Mouse (Mus musculus) hematopoietic stem cell, adult 5-6 weeks (primary cell): ENCODE data around the gene Lmcd1. TPM values are rescaled to one million over a fixed set of nuclear protein-coding genes. Genes with fewer than 3 reads are reported as not detected.

Source experiments
- ATAC-seq, 2 experiments: fragments of 125-278 bp in 1 of 2; replicated peaks in 1 of 2; 2 replicates each; pipeline ENCODE4 v1.8.0; 2016 to 2017; ENCODE audit warnings: inconsistent platforms in 2 of 2, mild to moderate bottlenecking in 2 of 2, moderate number of reproducible peaks in 2 of 2, low read depth in 1 of 2, moderate TSS enrichment in 1 of 2; ENCODE audit not compliant: low FRiP score in 2 of 2, poor library complexity in 2 of 2, severe bottlenecking in 2 of 2, insufficient read depth in 1 of 2, low TSS enrichment in 1 of 2
- total RNA-seq: library from RNA; stranded (forward); fragments of 172-1452, 232-1000 nt; gene quantifications from 2 replicates; pipeline ENCODE4 v1.2.3, GENCODE M21; 2017

The Lmcd1 gene
- total RNA-seq, 1 experiment from 2014 or later = 2.5 TPM

DNA sequence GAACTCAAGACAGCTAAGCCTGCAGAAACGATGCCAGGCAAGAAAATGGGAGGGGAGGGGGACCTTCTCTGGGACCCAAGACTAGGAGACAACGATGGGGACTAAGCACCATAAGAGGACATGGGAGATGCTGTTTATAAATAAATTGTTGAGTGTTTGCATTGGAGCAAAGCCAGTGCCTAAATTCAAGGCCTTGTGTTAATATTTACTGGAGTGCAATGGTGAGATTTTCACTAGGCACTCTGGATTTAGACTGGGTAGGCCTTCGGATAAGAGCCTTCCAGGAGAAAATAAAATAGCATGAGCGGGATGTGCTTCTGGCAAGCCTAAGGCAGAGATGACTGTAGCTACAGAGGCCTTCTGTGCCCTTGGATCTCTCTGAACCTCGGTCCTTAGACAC is 49.4 kb downstream of the Lmcd1 start:
- ATAC-seq = no peak

DNA sequence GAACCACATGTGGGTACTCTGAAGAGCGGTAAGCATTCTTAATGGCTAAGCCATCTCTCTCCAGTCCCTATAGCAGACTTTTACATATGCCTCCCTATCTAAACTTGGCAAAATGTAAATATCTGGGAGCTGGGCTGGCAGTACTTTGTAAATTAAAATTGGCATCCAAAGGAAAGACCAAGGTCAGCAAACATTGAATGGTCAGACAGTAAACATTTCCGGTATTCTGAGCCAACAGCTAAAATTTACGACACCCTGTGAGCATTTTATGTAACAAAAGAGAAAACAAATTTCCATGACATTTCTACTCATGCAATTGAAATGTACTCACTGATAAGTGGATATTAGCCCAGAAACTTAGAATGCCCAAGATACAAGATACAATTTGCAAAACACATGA is 51.7 kb downstream of the Lmcd1 start:
- no peak for ATAC-seq

DNA sequence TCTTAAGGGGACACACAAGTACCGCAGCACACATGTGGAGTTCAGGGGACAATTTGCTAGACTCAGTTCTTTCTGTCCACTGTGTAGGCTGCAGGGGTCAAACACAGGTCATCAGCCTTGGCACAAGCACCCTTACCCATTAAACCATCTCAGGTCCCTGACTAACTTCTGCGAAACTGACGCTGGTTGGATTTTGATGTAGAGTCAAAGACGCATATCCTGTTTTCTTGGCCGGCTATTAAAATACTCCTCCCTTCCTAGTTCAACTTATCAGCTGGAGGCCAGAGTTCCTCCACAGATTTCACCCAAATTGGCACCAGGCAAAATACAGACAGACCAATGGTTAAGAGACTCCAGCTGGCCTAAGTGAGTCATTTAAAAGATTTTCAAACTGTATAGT is 54.2 kb downstream of the Lmcd1 start:
- ATAC-seq = no peak

DNA sequence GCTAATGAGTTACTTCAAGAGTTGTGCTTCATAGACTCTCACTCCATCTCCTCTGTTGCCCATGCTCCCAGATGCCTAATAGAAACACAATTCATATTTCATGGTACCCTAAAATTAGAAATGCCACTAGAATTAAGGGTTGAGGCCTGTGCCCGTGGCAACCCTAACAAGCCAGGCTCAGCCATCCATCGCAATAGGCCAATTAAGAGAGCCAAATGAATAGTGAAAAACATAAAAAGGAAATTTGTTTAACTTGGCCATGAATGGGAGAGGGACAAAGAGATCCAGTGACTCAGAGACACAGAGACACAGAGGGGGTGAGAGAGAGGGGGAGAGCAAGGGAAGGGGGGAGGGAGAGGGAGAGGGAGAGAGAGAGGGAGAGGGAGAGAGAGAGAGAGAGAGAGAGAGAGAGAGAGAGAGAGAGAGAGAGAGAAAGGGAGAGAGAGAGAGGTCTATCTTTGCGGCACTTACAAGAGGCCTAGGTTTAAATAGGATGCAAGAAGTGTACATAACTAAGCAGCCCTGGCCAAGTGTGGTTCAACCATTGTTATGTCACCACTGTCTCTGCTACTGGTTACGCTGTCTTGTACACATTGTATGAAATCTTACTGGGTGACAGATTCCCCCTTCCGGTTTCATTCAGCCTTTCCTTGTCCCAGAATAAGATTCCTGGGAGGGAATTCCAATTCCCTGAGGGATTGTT is 57.1 kb downstream of the Lmcd1 start:
- no peak for ATAC-seq

DNA sequence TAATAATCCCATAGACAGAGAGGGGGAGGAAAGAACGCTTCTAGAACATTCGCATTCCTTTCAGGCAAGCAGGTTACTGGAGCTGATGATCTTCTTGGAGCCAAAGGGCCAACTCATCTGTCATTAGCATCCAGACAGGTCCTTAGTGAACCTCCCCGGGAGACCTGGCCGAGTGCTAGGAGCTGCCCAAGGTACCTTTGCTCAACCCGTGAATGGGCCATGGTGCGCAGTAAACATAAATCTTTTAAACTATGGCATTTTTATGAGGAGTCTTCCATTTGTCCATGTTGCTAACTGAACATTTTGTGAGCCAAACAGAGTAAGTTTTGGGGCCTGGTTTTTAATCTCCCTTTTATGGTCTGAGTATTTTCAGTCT is 57.7 kb downstream of the Lmcd1 start:
- ATAC-seq = no peak

DNA sequence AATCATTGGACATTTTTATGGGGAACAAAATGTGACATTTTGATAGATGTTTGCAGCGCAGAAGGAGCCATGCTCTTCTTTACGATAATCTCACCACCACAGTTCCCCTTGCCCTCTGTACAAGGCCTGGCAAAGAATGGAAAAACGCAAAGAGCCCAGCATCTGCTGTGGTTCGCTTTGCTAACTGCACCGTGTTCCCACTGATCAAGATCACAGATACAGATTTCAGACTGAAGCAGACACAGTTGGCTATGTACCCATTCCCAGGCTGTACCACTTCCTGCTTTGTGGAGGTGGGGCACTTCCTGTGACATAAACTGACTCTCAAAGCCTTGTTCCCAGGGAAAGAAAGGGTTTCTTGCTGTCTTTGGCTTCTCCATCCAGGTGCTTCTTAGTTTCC is 60.4 kb downstream of the Lmcd1 start:
- peak; percentile 65 to 77 for ATAC-seq

DNA sequence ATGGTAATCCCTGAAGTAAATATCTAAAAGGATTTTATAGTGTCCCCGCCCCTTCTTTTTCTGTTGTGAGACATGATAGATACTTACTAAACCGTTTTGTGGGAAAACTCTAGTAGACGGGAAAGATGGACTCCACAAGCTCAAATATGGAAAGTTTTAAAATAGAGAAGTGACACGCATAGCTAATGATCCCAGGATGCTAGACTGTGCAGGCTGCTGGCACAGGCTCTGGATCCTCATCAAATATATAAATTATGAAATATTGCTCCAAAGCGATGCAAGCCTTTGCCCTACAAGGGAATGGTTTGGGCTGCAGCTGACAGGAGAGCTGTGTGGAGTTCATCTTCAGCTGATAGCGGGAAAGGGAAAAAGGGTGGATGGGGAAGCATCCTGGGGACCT is 64.1 kb downstream of the Lmcd1 start:
- ATAC-seq = no peak

DNA sequence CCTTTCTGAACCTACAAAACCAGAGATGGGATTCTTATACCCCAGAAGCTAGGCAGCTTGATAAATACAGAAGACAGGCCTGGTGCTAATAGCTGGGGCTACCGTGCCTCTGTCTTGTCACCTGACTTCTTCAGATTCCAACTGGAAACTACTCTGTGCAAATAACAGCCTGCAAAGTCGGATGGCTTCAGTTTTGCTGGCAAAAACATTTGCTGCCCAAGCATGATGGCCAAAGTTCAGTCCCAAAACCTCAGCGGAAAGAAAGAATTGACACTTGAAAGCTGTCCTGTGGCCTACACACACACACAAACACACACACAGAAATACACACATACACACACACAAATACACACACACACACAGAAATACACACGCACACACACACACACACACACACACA is 65.5 kb downstream of the Lmcd1 start:
- ATAC-seq = no peak

DNA sequence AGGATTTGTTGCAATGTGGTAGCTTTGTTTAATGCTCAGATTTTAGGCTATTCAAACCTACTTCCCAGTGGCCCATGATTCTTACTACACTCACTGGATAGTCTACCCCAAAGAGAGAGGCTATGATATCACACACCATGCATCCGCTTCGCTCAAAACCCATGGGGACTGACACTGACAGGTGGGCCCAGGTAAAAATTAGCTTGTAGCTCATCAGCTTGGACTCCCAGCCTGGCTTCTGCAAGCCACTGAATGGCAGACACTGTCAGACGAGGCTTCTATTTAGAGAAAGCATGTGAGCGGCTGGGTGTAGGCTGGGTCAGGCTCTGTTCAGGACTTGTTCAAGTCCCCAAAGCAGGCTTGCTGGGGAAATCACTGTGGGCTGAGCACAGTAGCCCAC is 76.9 kb downstream of the Lmcd1 start:
- no peak for ATAC-seq

DNA sequence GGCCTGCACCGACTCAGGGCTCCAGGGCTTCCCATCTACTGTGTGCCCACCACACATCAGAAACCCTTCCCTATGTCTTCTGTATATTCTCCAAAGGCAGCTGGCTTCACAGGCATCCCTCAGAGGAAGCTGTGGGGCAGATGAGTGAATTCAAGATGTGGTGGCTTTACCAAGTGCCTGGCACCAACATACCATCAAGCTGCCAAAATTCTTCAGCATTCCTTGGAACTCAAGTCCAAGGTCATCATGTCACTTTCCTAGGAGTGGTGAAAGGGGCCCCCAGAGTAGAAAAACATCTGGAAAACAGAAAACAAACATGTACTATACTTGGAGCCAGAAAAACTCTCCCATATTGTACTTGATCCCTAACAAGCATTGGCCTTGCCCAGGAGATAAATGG is 85.8 kb downstream of the Lmcd1 start:
- no peak for ATAC-seq

DNA sequence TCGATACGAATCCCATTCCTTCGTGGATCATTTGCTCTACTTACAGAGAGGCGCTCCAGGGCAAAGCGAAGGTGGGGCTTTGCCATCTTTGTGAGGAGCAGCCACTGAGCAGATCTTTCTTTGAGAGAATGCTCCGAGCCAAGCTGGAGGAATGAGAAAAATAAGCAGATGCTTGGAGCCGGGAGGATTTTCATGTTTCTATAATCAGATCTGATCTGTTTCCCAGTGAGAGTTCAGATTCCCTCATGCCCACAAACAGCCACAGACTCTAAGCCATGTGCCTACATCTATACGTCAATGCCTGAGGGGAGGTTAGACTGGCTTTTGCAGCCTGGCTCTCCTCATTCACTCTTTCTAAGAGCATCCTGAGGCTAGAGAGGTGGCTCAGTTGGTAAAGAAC is 87.1 kb downstream of the Lmcd1 start:
- ATAC-seq = no peak

DNA sequence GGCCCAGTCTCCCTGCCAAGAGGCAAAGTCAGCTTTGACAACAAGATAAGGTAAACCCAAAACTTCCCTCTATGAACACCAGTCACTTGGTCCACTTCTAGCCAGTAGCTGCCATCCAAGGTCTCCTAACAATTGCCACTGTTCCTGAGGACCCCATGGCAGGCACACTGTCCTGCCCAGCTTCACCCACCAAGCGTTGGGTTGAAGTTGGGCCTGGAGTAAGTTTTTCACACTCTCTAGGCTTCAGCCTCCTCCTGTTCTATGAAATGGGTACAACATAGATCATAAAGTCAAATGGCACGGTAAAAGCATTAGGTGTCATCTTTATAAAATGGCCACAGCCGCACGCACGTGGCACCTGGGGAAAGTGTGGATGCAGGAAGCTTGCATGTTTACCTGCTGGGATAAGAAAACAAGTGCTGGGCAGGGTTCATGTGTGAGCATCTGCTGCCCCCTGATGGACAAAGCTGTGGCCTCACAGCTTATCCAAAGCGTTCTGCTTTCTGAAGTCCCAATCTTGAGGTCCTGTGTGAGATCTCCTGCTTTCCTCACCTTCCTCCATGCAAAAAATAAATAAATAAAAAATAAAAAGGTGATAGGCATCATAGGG is 88.9 kb downstream of the Lmcd1 start:
- ATAC-seq = peak; percentile 73 to 78

DNA sequence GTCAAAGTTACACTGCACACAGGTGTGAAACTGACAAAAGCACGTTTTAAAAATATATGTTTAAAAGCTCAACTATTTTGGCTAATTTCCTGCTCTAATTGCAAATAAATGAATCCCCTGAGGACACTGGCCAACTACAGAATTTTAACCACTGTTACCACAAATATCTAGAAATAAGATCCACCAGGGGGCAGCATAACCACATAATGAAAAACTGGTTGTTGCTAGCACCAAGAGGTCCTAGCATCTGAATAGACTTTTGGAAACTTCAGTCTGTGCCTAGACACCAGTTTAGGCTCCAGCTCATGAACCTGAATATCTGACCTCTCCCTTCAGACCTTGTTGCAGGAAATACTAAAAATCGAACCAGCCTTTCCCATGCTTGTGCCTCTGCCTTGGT is 91.0 kb downstream of the Lmcd1 start:
- ATAC-seq = peak in 1 of 2 experiments; percentile 56; a peak in 2 of 4 replicates

DNA sequence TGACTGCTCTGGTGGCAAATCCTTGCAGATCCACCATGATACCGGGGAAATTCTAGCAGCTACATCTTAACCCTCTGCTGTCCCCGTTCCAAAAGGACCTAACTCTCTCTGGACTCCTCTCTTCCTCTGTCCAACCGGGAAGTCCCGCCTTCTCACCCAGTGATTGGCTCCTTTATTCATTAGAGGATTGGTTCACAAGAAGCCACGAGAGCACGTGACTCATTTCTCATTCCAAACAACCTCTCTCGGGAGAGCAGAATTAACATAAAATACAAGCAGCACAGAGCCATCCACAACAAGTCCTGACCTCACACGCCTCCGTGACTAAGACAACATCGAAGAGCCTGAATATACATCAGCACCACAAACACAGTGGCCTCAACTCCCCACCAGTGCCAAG is 91.7 kb downstream of the Lmcd1 start:
- no peak for ATAC-seq

DNA sequence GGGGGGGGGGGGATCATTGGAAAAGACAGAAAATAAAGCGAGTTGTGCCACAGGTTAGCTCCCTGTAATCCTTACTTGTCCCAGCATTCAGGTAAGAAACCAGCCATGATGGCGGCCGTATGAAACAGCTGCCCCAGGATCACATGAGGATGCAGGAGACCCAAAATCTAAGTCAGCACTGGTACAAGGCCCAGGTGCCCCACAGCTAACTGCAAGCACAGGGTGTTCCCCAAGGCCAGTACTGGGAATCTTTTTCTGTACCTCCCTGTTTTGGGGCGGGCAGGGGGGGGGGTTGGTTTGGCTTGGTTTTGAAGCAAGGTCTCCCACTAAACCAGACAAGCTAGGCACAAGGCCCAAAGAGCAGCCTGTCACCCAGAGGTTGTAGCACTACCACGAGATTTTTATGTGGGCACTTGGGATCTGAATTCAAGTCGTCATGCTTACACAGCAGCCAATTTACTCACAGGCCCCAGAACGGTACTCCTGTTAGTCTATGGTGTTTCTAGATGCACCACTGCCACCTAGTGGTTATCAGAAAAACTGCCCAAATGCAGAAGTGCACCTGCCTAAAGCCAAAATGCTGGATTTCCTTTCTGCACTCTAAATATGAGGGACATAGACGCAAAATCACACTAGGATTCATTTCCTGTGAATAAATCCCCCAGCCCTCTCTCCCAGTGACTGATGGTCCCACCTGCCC is 100.5 kb downstream of the Lmcd1 start:
- peak; percentile 62 to 80; a peak in 3 of 4 replicates for ATAC-seq

DNA sequence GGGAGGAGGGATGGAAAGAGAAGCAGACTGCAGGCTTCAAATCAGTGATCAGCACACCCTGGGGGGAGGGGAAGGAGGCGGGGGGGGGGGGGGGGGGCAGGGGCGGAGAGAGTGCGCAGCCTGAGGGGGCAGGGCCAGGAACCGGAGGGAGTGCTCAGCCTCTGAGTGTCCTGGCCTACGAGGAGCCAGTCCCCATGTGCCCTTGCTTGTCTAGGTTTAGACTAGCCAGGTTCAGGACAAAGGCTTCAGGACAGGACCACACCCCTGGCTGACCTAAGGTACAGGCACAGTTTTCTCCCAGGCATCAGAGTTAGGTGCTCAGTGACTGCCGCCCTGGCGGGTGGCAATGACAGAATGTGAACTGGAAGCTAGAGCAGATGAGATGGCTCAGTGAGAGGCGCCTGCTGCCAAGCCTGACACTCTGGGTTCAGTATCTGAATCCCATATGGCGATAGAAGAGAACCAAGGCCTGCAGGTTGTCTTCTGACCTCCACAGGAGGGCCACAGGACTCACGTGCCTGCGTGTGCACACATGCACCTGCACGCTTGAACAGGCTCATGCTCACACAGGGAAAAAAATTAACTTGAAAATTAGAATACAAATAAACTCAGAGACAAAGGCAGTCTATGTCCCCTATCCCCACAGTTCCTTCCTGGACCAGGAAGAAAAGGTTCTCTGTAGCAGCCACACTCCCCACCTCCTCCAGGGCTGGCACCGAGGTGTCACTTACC is 102.3 kb downstream of the Lmcd1 start:
- ATAC-seq = no peak

DNA sequence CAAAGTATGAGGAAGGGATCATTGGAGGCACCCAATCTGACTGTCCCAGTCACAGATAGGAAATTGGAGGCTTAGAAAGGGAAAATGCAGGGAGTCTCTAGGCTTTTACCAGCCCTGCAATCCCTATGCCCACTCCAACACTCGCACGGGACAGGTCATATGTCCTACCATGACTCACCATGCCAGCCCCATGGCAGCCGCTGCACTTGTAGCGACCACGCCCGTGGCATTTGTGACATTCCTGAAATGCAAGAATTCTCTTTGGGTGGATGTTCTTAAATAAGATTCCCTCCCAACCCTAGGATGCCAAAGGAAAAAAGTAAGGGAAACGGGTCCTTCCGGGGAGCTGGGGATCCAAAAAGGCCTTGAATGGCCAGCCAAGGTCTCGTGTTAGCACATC is 105.5 kb downstream of the Lmcd1 start:
- ATAC-seq = no peak
